ENCODE assay signal across 28 mouse cellular contexts in the genomic region with DNA sequence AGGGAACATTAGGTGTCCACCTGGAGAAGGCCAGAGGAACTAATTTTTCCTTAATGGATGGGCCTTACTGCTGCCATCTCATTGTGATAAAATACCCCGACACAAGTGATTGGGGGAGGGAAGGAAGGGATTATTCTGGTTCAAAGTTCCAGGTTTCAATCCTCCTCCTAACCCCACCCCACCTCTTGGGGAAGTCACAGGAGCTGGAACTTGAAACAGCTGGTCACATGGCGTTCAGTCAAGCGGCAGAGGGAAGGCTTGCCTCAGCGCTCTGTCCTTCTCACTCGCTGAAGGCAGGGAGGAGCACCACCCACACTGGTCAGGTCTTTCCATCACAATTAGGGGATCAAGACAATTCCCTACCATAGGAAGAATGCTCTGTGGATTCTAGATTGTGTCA. TPM values are rescaled to one million over a fixed set of nuclear protein-coding genes. Genes with fewer than 3 reads are reported as not detected.
DNase-seq lines count a peak whose midpoint lies in the region; ATAC-seq and TF ChIP-seq lines count a peak whose summit lies in the region.
"Had no signal": no experiment of that assay in that cellular context is flagged by ENCODE, and none has a peak within 500 bp of the region (broad histone marks: within the 10 kb centered on the region; RNA-seq: fewer than 3 reads in every experiment).

No protein-coding gene starts in this region.

- H3K9me3 ChIP-seq in kidney, embryonic 15.5 days (replicated peaks): 0 out of 2 replicates have a peak, but pooled peaks cover 5% of the 10 kb centered on the region
- peaks cover 37% of the 10 kb centered on the region for H3K9me3 ChIP-seq in megakaryocyte, embryonic 14.5 days
- H3K9me3 ChIP-seq: embryonic facial prominence, embryonic 10.5 days; embryonic facial prominence, embryonic 12.5 days; forebrain, embryonic 13.5 days; forebrain, embryonic 15.5 days had no signal

- no peak overlapping the region for H3K4me3 ChIP-seq in kidney, adult 2 months (ENCODE audit: insufficient read depth, low read depth, low read length)
- no peak overlapping the region for H3K4me3 ChIP-seq in kidney, embryonic 15.5 days (replicated peaks)
- peak overlapping the region; percentile 43 for H3K4me3 ChIP-seq in megakaryocyte, embryonic 14.5 days (replicated peaks)
- H3K4me3 ChIP-seq: embryonic facial prominence, embryonic 10.5 days; embryonic facial prominence, embryonic 12.5 days; forebrain, embryonic 13.5 days; forebrain, embryonic 15.5 days had no signal

- no peaks in the 10 kb centered on the region; the same call in 1 of the 2 replicates for H3K4me1 ChIP-seq in kidney, adult 2 months (ENCODE audit: control insufficient read depth, insufficient read depth, low read length)
- H3K4me1 ChIP-seq in kidney, embryonic 15.5 days: no peaks in the 10 kb centered on the region; the same call in 1 of the 2 replicates
- peaks cover 11% of the 10 kb centered on the region for H3K4me1 ChIP-seq in megakaryocyte, embryonic 14.5 days
- H3K4me1 ChIP-seq: embryonic facial prominence, embryonic 12.5 days; forebrain, embryonic 13.5 days had no signal

- WGBS in kidney, adult 2 months: 64% methylated on average over 5 of the region's 5 CpGs
- WGBS in kidney, embryonic 15.5 days: 94% methylated on average over 5 of the region's 5 CpGs

- TF ChIP-seq CTCF in kidney, adult 2 months (conservative IDR thresholded peaks at IDR 0.05; ENCODE audit: insufficient read depth, insufficient read length, low read depth, low read length): no peak

- DNase-seq in heart, adult 11 months: peak; percentile 72
- DNase-seq in heart, adult 18-20 months: no peak
- peak; percentile 54 for DNase-seq in kidney, adult 2 months
- DNase-seq: adrenal gland, adult 8-10 months; adrenal gland, postnatal 14 days; adrenal gland, postnatal 36 days; B cell, adult 2 months; cerebellum, adult 11-12 months; cerebellum, adult 2 months; cerebellum, adult 9-10 months; cerebellum, postnatal 10 days; cerebellum, postnatal 25 days had no signal

- no peak for ATAC-seq in kidney, embryonic 15.5 days (replicated peaks; ENCODE audit: low FRiP score)
- no peak for ATAC-seq in megakaryocyte, adult 5-6 weeks (ENCODE audit: poor library complexity, severe bottlenecking)
- ATAC-seq: activated CD4-positive, CD25-positive, alpha-beta regulatory T cell, adult 4 months; CD4-positive, CD25-positive, alpha-beta regulatory T cell, adult 4 months; forebrain, embryonic 13.5 days; forebrain, embryonic 15.5 days; Patski had no signal

- H3K9ac ChIP-seq in kidney, embryonic 15.5 days: no peak overlapping the region
- H3K9ac ChIP-seq: embryonic facial prominence, embryonic 12.5 days; forebrain, embryonic 13.5 days; forebrain, embryonic 15.5 days had no signal

- no peaks in the 10 kb centered on the region for H3K27me3 ChIP-seq in kidney, adult 2 months (replicated peaks; ENCODE audit: control insufficient read depth, insufficient read depth, low read length)
- no peaks in the 10 kb centered on the region for H3K27me3 ChIP-seq in kidney, embryonic 15.5 days
- peaks cover 2% of the 10 kb centered on the region for H3K27me3 ChIP-seq in megakaryocyte, embryonic 14.5 days (replicated peaks)
- H3K27me3 ChIP-seq: CH12.LX; embryonic facial prominence, embryonic 12.5 days; forebrain, embryonic 13.5 days; forebrain, embryonic 15.5 days; Patski had no signal

- H3K4me2 ChIP-seq in kidney, embryonic 15.5 days: no peak overlapping the region
- H3K4me2 ChIP-seq: embryonic facial prominence, embryonic 12.5 days; forebrain, embryonic 13.5 days; forebrain, embryonic 15.5 days had no signal

- H3K36me3 ChIP-seq in kidney, adult 2 months (ENCODE audit: control insufficient read depth, insufficient read depth, low read length): no peaks in the 10 kb centered on the region
- no peaks in the 10 kb centered on the region for H3K36me3 ChIP-seq in kidney, embryonic 15.5 days
- no peaks in the 10 kb centered on the region for H3K36me3 ChIP-seq in megakaryocyte, embryonic 14.5 days (replicated peaks; ENCODE audit: low read length)
- H3K36me3 ChIP-seq: embryonic facial prominence, embryonic 10.5 days; embryonic facial prominence, embryonic 12.5 days; forebrain, embryonic 15.5 days; G1E had no signal

- TF ChIP-seq POLR2A in kidney, adult 2 months (IDR thresholded peaks at IDR 0.05; ENCODE audit: low read depth, low read length): no peak

- H3K27ac ChIP-seq in kidney, adult 2 months (ENCODE audit: insufficient read depth, low read depth, low read length): no peak overlapping the region
- no peak overlapping the region for H3K27ac ChIP-seq in kidney, embryonic 15.5 days
- H3K27ac ChIP-seq: embryonic facial prominence, embryonic 10.5 days; embryonic facial prominence, embryonic 12.5 days; forebrain, embryonic 13.5 days; forebrain, embryonic 15.5 days had no signal

RNA-seq across cellular contexts. Expression of a gene that starts 1.0 kb away (rescaled TPM):
- not detected for total RNA-seq in heart, adult 18-20 months (2021)
- polyA plus RNA-seq in kidney, adult 2 months (2012; rRNA removed): 0.06 TPM in 1 of 2 replicates, not detected in the other
- 0.13 and 0.26 TPM in 2 replicates for polyA plus RNA-seq in kidney, embryonic 15.5 days (2015; fragmentation: Nextera tagmentation; extraction: Ambion mirVana)
- polyA plus RNA-seq in megakaryocyte, embryonic 14.5 days (2012; ENCODE audit: insufficient read depth, low replicate concordance): not detected in 2 replicates
- total RNA-seq in megakaryocyte, adult 5-6 weeks (2015): 0.11 TPM in 1 of 2 replicates, not detected in the other
- 0.45 TPM in 1 of 2 replicates, not detected in the other for total RNA-seq in megakaryocyte, adult 5-6 weeks (2017)
- total RNA-seq: adrenal gland, adult 18-20 months; adrenal gland, postnatal 14 days; adrenal gland, postnatal 36 days; CH12.LX had no signal
- polyA plus RNA-seq: G1E had no signal

RNA-seq across cellular contexts. Expression of a gene that starts 1.6 kb away (rescaled TPM):
- total RNA-seq in heart, adult 18-20 months (2021): not detected
- polyA plus RNA-seq in kidney, adult 2 months (2012; rRNA removed): 0.31 and 0.38 TPM in 2 replicates
- not detected in 2 replicates for polyA plus RNA-seq in kidney, embryonic 15.5 days (2015; fragmentation: Nextera tagmentation; extraction: Ambion mirVana)
- polyA plus RNA-seq in megakaryocyte, embryonic 14.5 days (2012; ENCODE audit: insufficient read depth, low replicate concordance): 8.5 TPM in 1 of 2 replicates, not detected in the other
- total RNA-seq in megakaryocyte, adult 5-6 weeks (2015): not detected in 2 replicates
- not detected in 2 replicates for total RNA-seq in megakaryocyte, adult 5-6 weeks (2017)
- total RNA-seq: adrenal gland, adult 18-20 months; adrenal gland, adult 8-10 months; adrenal gland, postnatal 14 days; adrenal gland, postnatal 36 days; CH12.LX; G1E had no signal
- polyA plus RNA-seq: activated CD4-positive, CD25-positive, alpha-beta regulatory T cell, adult 4 months; CD4-positive, CD25-positive, alpha-beta regulatory T cell, adult 4 months; cortical plate, adult 2 months; embryonic facial prominence, embryonic 10.5 days; embryonic facial prominence, embryonic 12.5 days; embryonic facial prominence, embryonic 14.5 days; forebrain, embryonic 11.5 days; forebrain, embryonic 13.5 days; G1E; Patski had no signal

RNA-seq across cellular contexts. Expression of a gene that starts 27.2 kb away (rescaled TPM):
- total RNA-seq in heart, adult 18-20 months (2021): 10 to 100 TPM; 16.7 to 19.3 TPM
- polyA plus RNA-seq in kidney, adult 2 months (2012; rRNA removed): 19.7 and 31.5 TPM in 2 replicates
- polyA plus RNA-seq in kidney, embryonic 15.5 days (2015; fragmentation: Nextera tagmentation; extraction: Ambion mirVana): 71.7 and 74.7 TPM in 2 replicates
- 34.3 and 74.4 TPM in 2 replicates for polyA plus RNA-seq in megakaryocyte, embryonic 14.5 days (2012; ENCODE audit: insufficient read depth, low replicate concordance)
- 108 and 110 TPM in 2 replicates for total RNA-seq in megakaryocyte, adult 5-6 weeks (2015)
- 197 and 206 TPM in 2 replicates for total RNA-seq in megakaryocyte, adult 5-6 weeks (2017)

RNA-seq across cellular contexts. Expression of a gene that starts 48.9 kb away (rescaled TPM):
- total RNA-seq in heart, adult 18-20 months (2021): under 1 TPM; 0.07 to 0.18 TPM
- polyA plus RNA-seq in kidney, adult 2 months (2012; rRNA removed): 0.23 and 0.25 TPM in 2 replicates
- 0.10 TPM in 1 of 2 replicates, not detected in the other for polyA plus RNA-seq in kidney, embryonic 15.5 days (2015; fragmentation: Nextera tagmentation; extraction: Ambion mirVana)
- polyA plus RNA-seq in megakaryocyte, embryonic 14.5 days (2012; ENCODE audit: insufficient read depth, low replicate concordance): 0.04 TPM in 1 of 2 replicates, not detected in the other
- total RNA-seq in megakaryocyte, adult 5-6 weeks (2015): 0.07 TPM in 1 of 2 replicates, not detected in the other
- 0.12 and 0.44 TPM in 2 replicates for total RNA-seq in megakaryocyte, adult 5-6 weeks (2017)
- polyA plus RNA-seq: forebrain, embryonic 11.5 days; forebrain, embryonic 13.5 days; forebrain, embryonic 15.5 days; G1E had no signal

Comparison
In these comparisons a context has a peak if more than half of its experiments do, and no peak if none do; other contexts are left out.
1. DNase-seq: peak in heart, adult 11 months (single experiment) and kidney, adult 2 months (single experiment); none in heart, adult 18-20 months (0 of 2).